Mouse (Mus musculus) liver, embryonic 13.5 days (tissue): ENCODE results near the gene Dclre1b. TPM values are rescaled to one million over a fixed set of nuclear protein-coding genes. Genes with fewer than 3 reads are reported as not detected.

Source experiments
- ATAC-seq: fragments of 200-750 bp; cut with Nextera tagmentation; 2 replicates; pipeline ENCODE4 v1.8.0; 2017; ENCODE audit warnings: low read depth, mild to moderate bottlenecking, moderate number of reproducible peaks, moderate library complexity
- DNase-seq: peaks from one replicate; pipeline ENCODE4 v3.0.0; 2022
- H3K27ac ChIP-seq: fragments of 300-500 bp; sonication (generic); 2 replicates; pipeline ENCODE4 v1.5.1; 2015; ENCODE audit warnings: moderate library complexity, mild to moderate bottlenecking, inconsistent platforms
- H3K27me3 ChIP-seq: fragments of 300-500 bp; sonication (generic); 2 replicates; pipeline ENCODE4 v1.6.1; 2015; ENCODE audit warnings: mild to moderate bottlenecking, inconsistent platforms
- H3K36me3 ChIP-seq: fragments of 300-500 bp; sonication (generic); 2 replicates; pipeline ENCODE4 v1.6.1; 2015; ENCODE audit warnings: mild to moderate bottlenecking, inconsistent platforms
- H3K4me1 ChIP-seq: fragments of 300-500 bp; sonication (generic); replicated peaks from 2 replicates; pipeline ENCODE4 v1.6.1; 2015; ENCODE audit warnings: inconsistent platforms
- H3K4me2 ChIP-seq: fragments of 300-500 bp; sonication (generic); 2 replicates; pipeline ENCODE4 v1.6.1; 2015; ENCODE audit warnings: inconsistent platforms, mild to moderate bottlenecking, moderate library complexity
- H3K4me3 ChIP-seq: fragments of 300-500 bp; sonication (generic); replicated peaks from 2 replicates; pipeline ENCODE4 v1.5.1; 2015; ENCODE audit warnings: mild to moderate bottlenecking, inconsistent platforms
- H3K9ac ChIP-seq: fragments of 300-500 bp; sonication (generic); 2 replicates; pipeline ENCODE4 v1.6.1; 2015; ENCODE audit warnings: mild to moderate bottlenecking, inconsistent platforms
- H3K9me3 ChIP-seq: fragments of 300-500 bp; sonication (generic); replicated peaks from 2 replicates; pipeline ENCODE4 v1.6.1; 2016; ENCODE audit warnings: inconsistent platforms
- WGBS: fragments of 180-500 bp; shearing (Covaris S2); methylation state at CpG from one replicate; pipeline ENCODE4 v1.1.7; 2015; ENCODE audit not compliant: insufficient replicate concordance; 5-methylcytosine and 5-hydroxymethylcytosine counted together
- polyA plus RNA-seq: library from polyadenylated mRNA; unstranded; fragments of >200 nt; fragmentation: Nextera tagmentation; extraction: Ambion mirVana; gene quantifications from 2 replicates; pipeline ENCODE4 v1.2.1, GENCODE M21; 2015

Dclre1b gene
- polyA plus RNA-seq, 1 experiment from 2014 or later: 30.3 TPM

GRCm38 (mm10) chr3:103789096-103789495 is 20.1 kb downstream of the Dclre1b start:
- WGBS: 73% methylated on average over 7 of the region's 7 CpGs

GRCm38 (mm10) chr3:103787225-103787624 is 22.0 kb downstream of the Dclre1b start:
- no peaks in the 10 kb centered on the region for H3K9me3 ChIP-seq
- DNase-seq (no peak), ATAC-seq (no peak)
- H3K27me3 ChIP-seq: no peaks in the 10 kb centered on the region
- 42% methylated on average over 7 of the region's 7 CpGs for WGBS
- H3K27ac ChIP-seq: peak overlapping the region; percentile 54
- H3K4me1 ChIP-seq: peaks cover 79% of the 10 kb centered on the region
- 0 out of 2 replicates have a peak overlapping the region, but pooled peaks have one; percentile 7 for H3K4me3 ChIP-seq
- no peak overlapping the region for H3K9ac ChIP-seq
- H3K4me2 ChIP-seq: peak overlapping the region; percentile 76
- H3K36me3 ChIP-seq: peaks cover 15% of the 10 kb centered on the region

More at GRCm38 (mm10) chr3:103789096-103789495, 20.1 kb downstream of the Dclre1b start:
- H3K36me3 ChIP-seq: peaks cover 7% of the 10 kb centered on the region
- peak overlapping the region; percentile 99 for H3K4me3 ChIP-seq
- H3K9me3 ChIP-seq: no peaks in the 10 kb centered on the region
- peak overlapping the region; percentile 76 for H3K4me2 ChIP-seq
- peak overlapping the region; percentile 100 for H3K9ac ChIP-seq
- H3K27me3 ChIP-seq: no peaks in the 10 kb centered on the region
- H3K27ac ChIP-seq: peak overlapping the region; percentile 96
- peaks cover 77% of the 10 kb centered on the region for H3K4me1 ChIP-seq
- ATAC-seq: no peak
- DNase-seq: no peak

- 52% methylated on average over 4 of the region's 4 CpGs for WGBS
- Histone ChIP-seq H3K4me3 (no peak overlapping the region), H3K9ac (peak overlapping the region; percentile 39; the same call in 1 of the 2 replicates), H3K4me1 (peaks cover 95% of the 10 kb centered on the region), H3K9me3 (no peaks in the 10 kb centered on the region), H3K27me3 (no peaks in the 10 kb centered on the region), H3K27ac (peak overlapping the region; percentile 9), H3K4me2 (no peak overlapping the region), H3K36me3 (peaks cover 19% of the 10 kb centered on the region)
- no peak for ATAC-seq
- no peak for DNase-seq
These were observed 26.2 kb downstream of the Dclre1b start for GRCm38 (mm10) chr3:103782844-103783609.

DNA sequence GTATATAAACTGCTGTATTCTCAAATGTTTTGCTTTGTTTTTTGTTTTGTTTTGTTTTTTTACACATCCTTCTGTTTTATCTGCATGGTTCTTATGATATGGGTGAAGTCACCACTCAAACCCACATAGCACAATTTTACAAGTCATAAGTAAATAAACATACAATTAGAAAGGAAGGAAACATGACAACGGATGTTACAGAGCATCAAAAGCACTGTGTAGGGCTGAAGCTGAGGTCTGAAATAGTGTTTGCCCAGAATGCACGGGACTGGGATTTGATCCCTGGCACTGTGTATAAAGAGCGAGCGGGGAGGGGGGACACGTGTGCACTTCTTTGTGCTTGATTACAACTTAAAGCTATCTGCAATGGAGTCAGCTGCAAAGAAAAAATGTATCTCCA is 28.5 kb downstream of the Dclre1b start:
- no peak overlapping the region for H3K9ac ChIP-seq
- WGBS: 81% methylated on average over 5 of the region's 5 CpGs
- H3K4me3 ChIP-seq: no peak overlapping the region
- no peaks in the 10 kb centered on the region for H3K9me3 ChIP-seq
- no peak overlapping the region for H3K4me2 ChIP-seq
- DNase-seq (no peak), ATAC-seq (no peak)
- H3K27ac ChIP-seq: no peak overlapping the region
- H3K36me3 ChIP-seq: peaks cover 35% of the 10 kb centered on the region
- peaks cover 76% of the 10 kb centered on the region for H3K4me1 ChIP-seq
- H3K27me3 ChIP-seq: no peaks in the 10 kb centered on the region

GRCm38 (mm10) chr3:103780271-103780670 is 29.0 kb downstream of the Dclre1b start:
- Histone ChIP-seq H3K4me1 (peaks cover 72% of the 10 kb centered on the region), H3K9me3 (no peaks in the 10 kb centered on the region), H3K27ac (no peak overlapping the region), H3K27me3 (no peaks in the 10 kb centered on the region), H3K36me3 (peaks cover 40% of the 10 kb centered on the region), H3K9ac (no peak overlapping the region), H3K4me3 (no peak overlapping the region), H3K4me2 (no peak overlapping the region)
- ATAC-seq (no peak), DNase-seq (no peak)
- WGBS: 75% methylated on average over 3 of the region's 3 CpGs

DNA sequence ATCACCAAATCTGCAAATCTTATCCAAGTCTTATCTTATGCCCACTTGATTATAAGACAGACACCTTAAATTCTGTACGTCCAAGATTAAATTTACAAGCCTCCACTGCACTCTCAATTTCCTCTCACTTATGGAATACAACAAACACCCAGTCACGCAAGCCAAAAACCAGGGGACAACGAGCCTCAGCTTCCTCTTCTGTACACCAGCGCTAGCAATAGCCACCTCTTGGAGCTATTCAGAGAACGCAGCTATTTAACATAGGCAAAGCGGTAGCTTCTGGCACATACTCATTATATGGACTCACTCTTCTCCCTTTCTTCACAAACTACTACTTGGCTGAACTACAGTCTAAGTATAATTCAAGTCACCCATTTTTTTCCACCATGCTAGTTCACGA is 30.1 kb downstream of the Dclre1b start:
- Histone ChIP-seq H3K27ac (peak overlapping the region; percentile 43; the same call in 1 of the 2 replicates), H3K36me3 (peaks cover 47% of the 10 kb centered on the region), H3K9me3 (no peaks in the 10 kb centered on the region), H3K4me3 (no peak overlapping the region), H3K4me2 (no peak overlapping the region), H3K9ac (no peak overlapping the region), H3K27me3 (no peaks in the 10 kb centered on the region), H3K4me1 (peaks cover 64% of the 10 kb centered on the region)
- 56% methylated on average over 7 of the region's 7 CpGs for WGBS
- ATAC-seq (no peak), DNase-seq (no peak)

GRCm38 (mm10) chr3:103778660-103779059 is 30.6 kb downstream of the Dclre1b start:
- Histone ChIP-seq H3K27ac (no peak overlapping the region), H3K27me3 (no peaks in the 10 kb centered on the region), H3K4me1 (peaks cover 59% of the 10 kb centered on the region), H3K4me3 (no peak overlapping the region), H3K36me3 (peaks cover 48% of the 10 kb centered on the region), H3K9ac (no peak overlapping the region), H3K4me2 (no peak overlapping the region), H3K9me3 (no peaks in the 10 kb centered on the region)
- DNase-seq (no peak), ATAC-seq (no peak)
- WGBS: 67% methylated on average over 6 of the region's 6 CpGs

DNA sequence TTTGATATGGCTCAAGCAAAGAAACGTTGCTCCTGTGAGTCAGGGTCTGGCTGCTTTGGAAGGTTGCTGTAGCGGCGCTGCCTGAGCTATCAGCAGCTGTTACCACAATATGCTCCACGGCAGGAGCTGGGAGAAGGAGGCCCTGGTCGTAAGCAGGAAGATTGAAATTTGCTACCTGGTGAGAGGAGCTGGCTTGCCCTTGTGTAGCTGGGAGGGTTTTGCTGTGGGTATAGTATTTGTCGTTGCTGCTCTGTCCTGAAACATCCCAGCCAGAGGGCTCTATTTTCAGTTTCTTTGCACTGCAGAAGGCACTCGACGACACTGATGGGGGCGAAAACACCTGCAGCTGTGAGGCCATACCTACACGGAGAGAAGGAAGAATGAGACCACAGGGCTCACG is 31.3 kb downstream of the Dclre1b start:
- peaks cover 49% of the 10 kb centered on the region for H3K36me3 ChIP-seq
- no peak for ATAC-seq

DNA sequence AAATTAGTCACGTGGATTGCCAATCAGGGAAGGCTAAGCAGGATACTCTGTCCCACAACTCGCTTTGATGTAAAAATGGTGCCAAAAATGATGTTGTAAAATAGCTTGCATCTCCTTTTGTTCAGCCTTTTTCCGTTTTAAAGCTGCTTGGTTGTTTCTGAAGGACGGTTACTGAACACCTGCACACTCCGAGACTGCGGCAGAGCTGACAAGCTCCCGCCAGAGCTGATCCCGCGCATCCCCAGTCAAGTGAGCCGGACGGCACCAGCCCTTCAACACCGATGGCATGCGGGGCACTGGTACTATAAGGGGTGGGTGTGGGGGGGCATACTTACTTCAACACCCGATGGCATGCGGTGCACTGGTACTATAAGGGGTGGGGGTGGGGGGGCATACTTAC is 35.2 kb downstream of the Dclre1b start:
- H3K4me3 ChIP-seq: no peak overlapping the region
- peaks cover 25% of the 10 kb centered on the region for H3K4me1 ChIP-seq
- H3K27me3 ChIP-seq: no peaks in the 10 kb centered on the region
- ATAC-seq (no peak), DNase-seq (no peak)
- H3K4me2 ChIP-seq: no peak overlapping the region
- H3K9ac ChIP-seq: no peak overlapping the region
- H3K27ac ChIP-seq: no peak overlapping the region
- peaks cover 86% of the 10 kb centered on the region for H3K36me3 ChIP-seq
- 95% methylated on average over 15 of the region's 15 CpGs for WGBS
- no peaks in the 10 kb centered on the region for H3K9me3 ChIP-seq

More for the DNA sequence above, 31.3 kb downstream of the Dclre1b start:
- no peak overlapping the region for H3K4me3 ChIP-seq
- H3K4me1 ChIP-seq: peaks cover 56% of the 10 kb centered on the region
- DNase-seq: no peak
- no peaks in the 10 kb centered on the region for H3K27me3 ChIP-seq
- H3K9me3 ChIP-seq: no peaks in the 10 kb centered on the region
- H3K9ac ChIP-seq: no peak overlapping the region
- no peak overlapping the region for H3K27ac ChIP-seq
- WGBS: 80% methylated on average over 11 of the region's 11 CpGs
- no peak overlapping the region for H3K4me2 ChIP-seq

- ATAC-seq (no peak), DNase-seq (no peak)
- Histone ChIP-seq H3K27ac (no peak overlapping the region), H3K4me1 (peaks cover 20% of the 10 kb centered on the region), H3K36me3 (peaks cover 89% of the 10 kb centered on the region), H3K9me3 (no peaks in the 10 kb centered on the region), H3K4me3 (no peak overlapping the region), H3K4me2 (no peak overlapping the region), H3K27me3 (no peaks in the 10 kb centered on the region), H3K9ac (no peak overlapping the region)
- 77% methylated on average over 3 of the region's 3 CpGs for WGBS
These were observed 35.7 kb downstream of the Dclre1b start for GRCm38 (mm10) chr3:103773508-103773907.

GRCm38 (mm10) chr3:103772846-103773245 is 36.4 kb downstream of the Dclre1b start:
- Histone ChIP-seq H3K27me3 (no peaks in the 10 kb centered on the region), H3K4me2 (no peak overlapping the region), H3K36me3 (peaks cover 89% of the 10 kb centered on the region), H3K27ac (no peak overlapping the region), H3K9ac (no peak overlapping the region), H3K4me3 (no peak overlapping the region), H3K9me3 (no peaks in the 10 kb centered on the region), H3K4me1 (peaks cover 14% of the 10 kb centered on the region)
- DNase-seq (no peak), ATAC-seq (no peak)
- 56% methylated on average over 4 of the region's 4 CpGs for WGBS
